In genomic region chr17:83397571-83398100, GRCm38 (mm10) we compare ENCODE assay signal across 8 mouse cellular contexts. TPM values are rescaled to one million over a fixed set of nuclear protein-coding genes. Genes with fewer than 3 reads are reported as not detected.
DNase-seq lines count a peak whose midpoint lies in the region; ATAC-seq and TF ChIP-seq lines count a peak whose summit lies in the region.

No protein-coding gene starts in this region.

- no peak overlapping the region for H3K4me3 ChIP-seq in forebrain, embryonic 10.5 days
- H3K4me3 ChIP-seq in forebrain, embryonic 13.5 days, result no peak overlapping the region
- H3K4me3 ChIP-seq in embryonic facial prominence, embryonic 11.5 days (ENCODE audit: low read depth, low read length), result no peak overlapping the region
- no peak overlapping the region for H3K4me3 ChIP-seq in intestine, postnatal 0 days (ENCODE audit: low read depth, low read length)
- no peak overlapping the region for H3K4me3 ChIP-seq in stomach, postnatal 0 days (ENCODE audit: low read depth, low read length)

- H3K27ac ChIP-seq in forebrain, embryonic 10.5 days, result peak overlapping the region; percentile 40
- no peak overlapping the region for H3K27ac ChIP-seq in forebrain, embryonic 13.5 days
- 0 out of 2 replicates have a peak overlapping the region, but pooled peaks have one; percentile 7 for H3K27ac ChIP-seq in embryonic facial prominence, embryonic 11.5 days (replicated peaks; ENCODE audit: low read depth, low read length)
- 0 out of 2 replicates have a peak overlapping the region, but pooled peaks have one; percentile 16 for H3K27ac ChIP-seq in intestine, postnatal 0 days (ENCODE audit: low read depth, low read length)
- H3K27ac ChIP-seq in stomach, postnatal 0 days (replicated peaks), result peak overlapping the region; percentile 8; the same call in 1 of the 2 replicates

- 60% methylated on average over 6 of the region's 6 CpGs for WGBS in forebrain, embryonic 10.5 days
- WGBS in forebrain, embryonic 13.5 days, result 57% methylated on average over 6 of the region's 6 CpGs
- WGBS in embryonic facial prominence, embryonic 11.5 days, result 31% methylated on average over 6 of the region's 6 CpGs
- WGBS in intestine, postnatal 0 days, result 47% methylated on average over 6 of the region's 6 CpGs
- 50% methylated on average over 6 of the region's 6 CpGs for WGBS in stomach, postnatal 0 days

- peaks cover 22% of the 10 kb centered on the region for H3K4me1 ChIP-seq in forebrain, embryonic 10.5 days
- H3K4me1 ChIP-seq in forebrain, embryonic 13.5 days, result 0 out of 2 replicates have a peak, but pooled peaks cover 6% of the 10 kb centered on the region
- no peaks in the 10 kb centered on the region for H3K4me1 ChIP-seq in embryonic facial prominence, embryonic 11.5 days (ENCODE audit: control insufficient read depth, insufficient read depth, low read length)
- no peaks in the 10 kb centered on the region for H3K4me1 ChIP-seq in intestine, postnatal 0 days (replicated peaks; ENCODE audit: control insufficient read depth, insufficient read depth, low read length)
- H3K4me1 ChIP-seq in stomach, postnatal 0 days (replicated peaks; ENCODE audit: control insufficient read depth, insufficient read depth), result no peaks in the 10 kb centered on the region

- ATAC-seq in forebrain, embryonic 13.5 days, result no peak
- no peak for ATAC-seq in embryonic facial prominence, embryonic 11.5 days (replicated peaks; ENCODE audit: insufficient number of reproducible peaks, low FRiP score, low TSS enrichment, low read depth)
- no peak for ATAC-seq in intestine, postnatal 0 days
- no peak for ATAC-seq in stomach, postnatal 0 days (ENCODE audit: low FRiP score, low TSS enrichment)
- no peak for ATAC-seq in cerebellum, adult (ENCODE audit: insufficient number of reproducible peaks, low FRiP score, low TSS enrichment)

- H3K27me3 ChIP-seq in forebrain, embryonic 10.5 days (ENCODE audit: poor library complexity, severe bottlenecking), result no peaks in the 10 kb centered on the region
- no peaks in the 10 kb centered on the region for H3K27me3 ChIP-seq in forebrain, embryonic 13.5 days
- no peaks in the 10 kb centered on the region for H3K27me3 ChIP-seq in embryonic facial prominence, embryonic 11.5 days (ENCODE audit: control insufficient read depth, insufficient read depth, low read length)
- H3K27me3 ChIP-seq in intestine, postnatal 0 days (replicated peaks; ENCODE audit: control insufficient read depth, insufficient read depth, low read length), result no peaks in the 10 kb centered on the region
- no peaks in the 10 kb centered on the region for H3K27me3 ChIP-seq in stomach, postnatal 0 days (ENCODE audit: control insufficient read depth, insufficient read depth, low read length)

- H3K9ac ChIP-seq in forebrain, embryonic 13.5 days, result no peak overlapping the region
- no peak overlapping the region for H3K9ac ChIP-seq in embryonic facial prominence, embryonic 11.5 days (replicated peaks; ENCODE audit: low read length)
- no peak overlapping the region for H3K9ac ChIP-seq in intestine, postnatal 0 days (ENCODE audit: low read depth, low read length)
- H3K9ac ChIP-seq in stomach, postnatal 0 days (ENCODE audit: low read length), result no peak overlapping the region

- H3K4me2 ChIP-seq in forebrain, embryonic 13.5 days, result no peak overlapping the region
- no peak overlapping the region for H3K4me2 ChIP-seq in embryonic facial prominence, embryonic 11.5 days (ENCODE audit: low read depth, low read length)
- no peak overlapping the region for H3K4me2 ChIP-seq in intestine, postnatal 0 days (replicated peaks; ENCODE audit: low read depth)
- no peak overlapping the region for H3K4me2 ChIP-seq in stomach, postnatal 0 days (replicated peaks; ENCODE audit: low read depth)

- no peak for TF ChIP-seq CTCF in intestine, postnatal 0 days (IDR thresholded peaks at IDR 0.05; ENCODE audit: low read depth)
- no peak for TF ChIP-seq CTCF in stomach, postnatal 0 days (IDR thresholded peaks at IDR 0.05; ENCODE audit: low read depth)

- H3K9me3 ChIP-seq in forebrain, embryonic 10.5 days, result no peaks in the 10 kb centered on the region
- H3K9me3 ChIP-seq in forebrain, embryonic 13.5 days (replicated peaks), result no peaks in the 10 kb centered on the region
- H3K9me3 ChIP-seq in embryonic facial prominence, embryonic 11.5 days (replicated peaks; ENCODE audit: control insufficient read depth, low read length), result no peaks in the 10 kb centered on the region
- no peaks in the 10 kb centered on the region for H3K9me3 ChIP-seq in intestine, postnatal 0 days (ENCODE audit: control insufficient read depth)
- H3K9me3 ChIP-seq in stomach, postnatal 0 days (ENCODE audit: control insufficient read depth, low read length), result no peaks in the 10 kb centered on the region

- DNase-seq in forebrain, embryonic 10.5 days (ENCODE audit: extremely low spot score, low spot score), result no peak
- DNase-seq in embryonic facial prominence, embryonic 11.5 days (ENCODE audit: low spot score), result peak; percentile 35
- DNase-seq in lung, postnatal 25 days (ENCODE audit: low spot score), result peak; percentile 41
- DNase-seq in stomach, postnatal 0 days (ENCODE audit: low spot score), result no peak
- DNase-seq in ovary, adult 18-20 months (ENCODE audit: low spot score), result no peak

- TF ChIP-seq EP300 in stomach, postnatal 0 days (optimal IDR thresholded peaks at IDR 0.05), result no peak

- peaks cover 3% of the 10 kb centered on the region for H3K36me3 ChIP-seq in forebrain, embryonic 10.5 days (replicated peaks)
- H3K36me3 ChIP-seq in forebrain, embryonic 13.5 days (ENCODE audit: poor library complexity, severe bottlenecking), result no peaks in the 10 kb centered on the region
- H3K36me3 ChIP-seq in embryonic facial prominence, embryonic 11.5 days (replicated peaks; ENCODE audit: control insufficient read depth, insufficient read depth, low read depth, low read length), result no peaks in the 10 kb centered on the region
- no peaks in the 10 kb centered on the region for H3K36me3 ChIP-seq in intestine, postnatal 0 days (ENCODE audit: control insufficient read depth, insufficient read depth)
- no peaks in the 10 kb centered on the region for H3K36me3 ChIP-seq in stomach, postnatal 0 days (ENCODE audit: control insufficient read depth, insufficient read depth, low read length)

RNA-seq across cellular contexts. Expression of gene Eml4, which starts 46.9 kb away (rescaled TPM):
- polyA plus RNA-seq in forebrain, embryonic 10.5 days (2016; fragmentation: Nextera tagmentation; extraction: Ambion mirVana), result 40.6 and 41.6 TPM in 2 replicates
- polyA plus RNA-seq in forebrain, embryonic 13.5 days (2015; fragmentation: Nextera tagmentation; extraction: Ambion mirVana), result 26.7 and 30.1 TPM in 2 replicates
- polyA plus RNA-seq in embryonic facial prominence, embryonic 11.5 days (2014; fragmentation: Nextera tagmentation; extraction: Ambion mirVana), result 65.6 and 65.7 TPM in 2 replicates
- 13.2 and 15.0 TPM in 2 replicates for polyA plus RNA-seq in intestine, postnatal 0 days (2015; fragmentation: Nextera tagmentation; extraction: Ambion mirVana)
- polyA plus RNA-seq in stomach, postnatal 0 days (2015; fragmentation: Nextera tagmentation; extraction: Ambion mirVana), result 10.9 and 11.5 TPM in 2 replicates

Comparison
In these comparisons a context has a peak if more than half of its experiments do, and no peak if none do; other contexts are left out.
1. DNase-seq: peak in embryonic facial prominence, embryonic 11.5 days (single experiment) and lung, postnatal 25 days (single experiment); none in forebrain, embryonic 10.5 days (single experiment), stomach, postnatal 0 days (single experiment) and ovary, adult 18-20 months (single experiment).